ENCODE assay signal across 8 mouse cellular contexts in genomic region chr2:131053851-131054645, GRCm38 (mm10). TPM values are rescaled to one million over a fixed set of nuclear protein-coding genes. Genes with fewer than 3 reads are reported as not detected.
DNase-seq lines count a peak whose midpoint lies in the region; ATAC-seq lines count a peak whose summit lies in the region.

No protein-coding gene starts in this region.

- no peak for ATAC-seq in forebrain, embryonic 14.5 days
- no peak for ATAC-seq in liver, embryonic 13.5 days (ENCODE audit: low read depth)

- no peaks in the 10 kb centered on the region for H3K36me3 ChIP-seq in forebrain, embryonic 14.5 days (ENCODE audit: control insufficient read depth, insufficient read depth, low read length)
- no peaks in the 10 kb centered on the region for H3K36me3 ChIP-seq in liver, embryonic 13.5 days

- H3K9ac ChIP-seq in forebrain, embryonic 14.5 days (ENCODE audit: low read length) = peak overlapping the region; percentile 36
- no peak overlapping the region for H3K9ac ChIP-seq in liver, embryonic 13.5 days

- H3K9me3 ChIP-seq in forebrain, embryonic 14.5 days (replicated peaks; ENCODE audit: control insufficient read depth, low read length) = no peaks in the 10 kb centered on the region
- no peaks in the 10 kb centered on the region for H3K9me3 ChIP-seq in liver, embryonic 13.5 days (replicated peaks)

- no peak overlapping the region for H3K27ac ChIP-seq in forebrain, embryonic 14.5 days (ENCODE audit: low read depth, low read length)
- H3K27ac ChIP-seq in liver, embryonic 13.5 days = no peak overlapping the region

- under 1% methylated on average over 45 of the region's 45 CpGs for WGBS in forebrain, embryonic 14.5 days
- 2% methylated on average over 45 of the region's 45 CpGs for WGBS in liver, embryonic 13.5 days (ENCODE audit: insufficient replicate concordance)

- peak overlapping the region; percentile 20 for H3K4me3 ChIP-seq in forebrain, embryonic 14.5 days (ENCODE audit: low read depth, low read length)
- peak overlapping the region; percentile 27 for H3K4me3 ChIP-seq in liver, embryonic 13.5 days (replicated peaks)

- H3K27me3 ChIP-seq in forebrain, embryonic 14.5 days (replicated peaks; ENCODE audit: control insufficient read depth, insufficient read depth, low read length) = peaks cover 40% of the 10 kb centered on the region
- peaks cover 85% of the 10 kb centered on the region for H3K27me3 ChIP-seq in liver, embryonic 13.5 days

- peaks cover 3% of the 10 kb centered on the region; the same call in 1 of the 2 replicates for H3K4me1 ChIP-seq in forebrain, embryonic 14.5 days (ENCODE audit: control insufficient read depth, insufficient read depth, low read length)
- peaks cover 48% of the 10 kb centered on the region for H3K4me1 ChIP-seq in liver, embryonic 13.5 days (replicated peaks)

- DNase-seq in right cerebral cortex, postnatal 14 days = peak; percentile 16
- no peak for DNase-seq in right cerebral cortex, postnatal 10 days (ENCODE audit: low spot score in 2 of 2)
- DNase-seq in forebrain, embryonic 14.5 days (ENCODE audit: low spot score) = peak; percentile 24
- no peak for DNase-seq in liver, embryonic 13.5 days
- peak; percentile 34 for DNase-seq in thymus, postnatal 25 days
- no peak for DNase-seq in urinary bladder, adult 2 months (ENCODE audit: low spot score)
- DNase-seq in cerebellum, adult 18-20 months = no peak
- DNase-seq in frontal cortex, postnatal 10 days (ENCODE audit: low spot score in 2 of 2) = no peak

- peak overlapping the region; percentile 45 for H3K4me2 ChIP-seq in forebrain, embryonic 14.5 days (ENCODE audit: low read length)
- peak overlapping the region; percentile 43 for H3K4me2 ChIP-seq in liver, embryonic 13.5 days

RNA-seq across cellular contexts. Expression of gene Adam33, which starts 9.6 kb away (rescaled TPM):
- 0.52 and 0.79 TPM in 2 replicates for polyA plus RNA-seq in forebrain, embryonic 14.5 days (2014; fragmentation: Nextera tagmentation; extraction: Ambion mirVana)
- polyA plus RNA-seq in liver, embryonic 13.5 days (2015; fragmentation: Nextera tagmentation; extraction: Ambion mirVana) = 0.45 and 0.71 TPM in 2 replicates
- polyA plus RNA-seq in urinary bladder, adult 2 months (2012; rRNA removed) = 256 and 287 TPM in 2 replicates

RNA-seq across cellular contexts. Expression of gene Gfra4, which starts 11.2 kb away (rescaled TPM):
- 30.6 and 33.6 TPM in 2 replicates for polyA plus RNA-seq in forebrain, embryonic 14.5 days (2014; fragmentation: Nextera tagmentation; extraction: Ambion mirVana)
- polyA plus RNA-seq in liver, embryonic 13.5 days (2015; fragmentation: Nextera tagmentation; extraction: Ambion mirVana) = 0.23 and 0.52 TPM in 2 replicates
- polyA plus RNA-seq in urinary bladder, adult 2 months (2012; rRNA removed) = 135 and 138 TPM in 2 replicates

RNA-seq across cellular contexts. Expression of gene Siglec1, which starts 32.5 kb away (rescaled TPM):
- 0.10 and 0.25 TPM in 2 replicates for polyA plus RNA-seq in forebrain, embryonic 14.5 days (2014; fragmentation: Nextera tagmentation; extraction: Ambion mirVana)
- 0.49 and 0.56 TPM in 2 replicates for polyA plus RNA-seq in liver, embryonic 13.5 days (2015; fragmentation: Nextera tagmentation; extraction: Ambion mirVana)
- 7.6 and 8.7 TPM in 2 replicates for polyA plus RNA-seq in urinary bladder, adult 2 months (2012; rRNA removed)

Comparison
In these comparisons a context has a peak if more than half of its experiments do, and no peak if none do; other contexts are left out.
1. DNase-seq: peak in right cerebral cortex, postnatal 14 days (single experiment), forebrain, embryonic 14.5 days (single experiment) and thymus, postnatal 25 days (single experiment); none in right cerebral cortex, postnatal 10 days (0 of 2), liver, embryonic 13.5 days (single experiment), urinary bladder, adult 2 months (single experiment), cerebellum, adult 18-20 months (0 of 2) and frontal cortex, postnatal 10 days (0 of 2).
2. RNA of gene Adam33, which starts 9.6 kb away (polyA plus RNA-seq): 256 to 287 TPM in urinary bladder, adult 2 months; 0.52 to 0.79 TPM in forebrain, embryonic 14.5 days and 0.45 to 0.71 TPM in liver, embryonic 13.5 days; every median in the first group is over 100 times any median in the second.
3. RNA of gene Gfra4, which starts 11.2 kb away (polyA plus RNA-seq): 135 to 138 TPM in urinary bladder, adult 2 months and 30.6 to 33.6 TPM in forebrain, embryonic 14.5 days; 0.23 to 0.52 TPM in liver, embryonic 13.5 days; every median in the first group is over 10 times any median in the second.